Mouse (Mus musculus) myocyte (in vitro differentiated cells): ENCODE measurements around the gene Sec61b.

Experiments
- CEBPB ChIP-seq: IDR thresholded peaks from 2 replicates; pipeline ENCODE4 v1.6.1; 2011; ENCODE audit warnings: mild to moderate bottlenecking, moderate library complexity; ENCODE audit not compliant: poor library complexity, insufficient read depth, severe bottlenecking
- E2F4 ChIP-seq: IDR thresholded peaks from one replicate; pipeline ENCODE4 v1.6.1; 2011; ENCODE audit warnings: mild to moderate bottlenecking, control low read depth, moderate library complexity; ENCODE audit not compliant: insufficient read depth
- MAX ChIP-seq: IDR thresholded peaks from one replicate; pipeline ENCODE4 v1.6.1; 2011; ENCODE audit warnings: low read depth, mild to moderate bottlenecking, control low read depth
- MYOD1 ChIP-seq, 3 experiments: IDR thresholded peaks; one replicate each; pipeline ENCODE4 v1.6.1; 2011; ENCODE audit warnings: control low read depth in 2 of 3, low read depth in 2 of 3, mild to moderate bottlenecking in 2 of 3, moderate library complexity in 1 of 3; ENCODE audit not compliant: insufficient read length in 2 of 3, control insufficient read depth in 1 of 3
- MYOG ChIP-seq, 3 experiments: IDR thresholded peaks; one replicate each; pipeline ENCODE4 v1.6.1; 2011; ENCODE audit warnings: control low read depth in 2 of 3, low read depth in 2 of 3, mild to moderate bottlenecking in 2 of 3; ENCODE audit not compliant: insufficient read length in 2 of 3, control insufficient read depth in 1 of 3, insufficient read depth in 1 of 3
- POLR2A ChIP-seq: IDR thresholded peaks from one replicate; pipeline ENCODE4 v1.6.1; 2011; ENCODE audit warnings: low read depth, mild to moderate bottlenecking, control low read depth, moderate library complexity; ENCODE audit not compliant: insufficient read length
- POLR2AphosphoS2 ChIP-seq: IDR thresholded peaks from one replicate; pipeline ENCODE4 v1.6.1; 2011; ENCODE audit warnings: low read depth, control low read depth; ENCODE audit not compliant: insufficient read length
- REST ChIP-seq: IDR thresholded peaks from one replicate; pipeline ENCODE4 v1.6.1; 2011; ENCODE audit warnings: mild to moderate bottlenecking, control low read depth, moderate library complexity; ENCODE audit not compliant: insufficient read depth, insufficient read length
- SRF ChIP-seq: IDR thresholded peaks from one replicate; pipeline ENCODE4 v1.6.1; 2011; ENCODE audit warnings: low read depth; ENCODE audit not compliant: control insufficient read depth, insufficient read length
- TCF12 ChIP-seq: IDR thresholded peaks from one replicate; pipeline ENCODE4 v1.6.1; 2011; ENCODE audit warnings: mild to moderate bottlenecking, control low read depth; ENCODE audit not compliant: poor library complexity, insufficient read depth, severe bottlenecking
- TCF3 ChIP-seq: IDR thresholded peaks from one replicate; pipeline ENCODE4 v1.6.1; 2011; ENCODE audit warnings: low read depth, control low read depth; ENCODE audit not compliant: insufficient read length
- USF1 ChIP-seq: IDR thresholded peaks from one replicate; pipeline ENCODE4 v1.6.1; 2011; ENCODE audit warnings: low read depth, mild to moderate bottlenecking, control low read depth, moderate library complexity

DNA sequence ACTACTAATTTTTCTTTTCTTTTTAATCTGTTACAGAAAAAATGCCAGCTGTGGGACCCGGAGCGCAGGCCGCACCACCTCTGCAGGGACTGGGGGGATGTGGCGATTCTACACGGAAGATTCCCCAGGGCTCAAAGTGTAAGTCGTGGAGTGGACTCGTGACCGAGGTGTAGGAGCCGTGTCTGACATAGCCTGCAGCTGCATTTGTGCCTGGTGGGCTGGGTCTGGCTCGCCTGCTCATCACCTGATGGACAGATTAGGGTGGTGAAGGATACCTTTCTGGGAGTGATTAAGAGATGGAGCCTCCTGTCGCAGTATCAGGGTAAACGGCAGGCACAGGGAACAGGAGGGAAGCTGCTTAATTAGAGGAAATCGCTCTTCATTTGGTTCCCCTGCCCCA is 5.6 kb downstream of the Sec61b start:
- no peak for TF ChIP-seq POLR2A
- no peak for TF ChIP-seq MYOG (IDR thresholded peaks at IDR 0.05; ENCODE audit: control insufficient read depth in 1 of 3, insufficient read depth in 1 of 3, insufficient read length in 2 of 3, low read depth in 2 of 3)
- TF ChIP-seq TCF3: no peak
- no peak for TF ChIP-seq MAX
- no peak for TF ChIP-seq E2F4
- no peak for TF ChIP-seq POLR2AphosphoS2
- no peak for TF ChIP-seq TCF12
- TF ChIP-seq CEBPB: no peak
- TF ChIP-seq USF1: no peak
- TF ChIP-seq REST: no peak
- TF ChIP-seq SRF: no peak
- no peak for TF ChIP-seq MYOD1 (IDR thresholded peaks at IDR 0.05; ENCODE audit: control insufficient read depth in 1 of 3, insufficient read length in 2 of 3, low read depth in 2 of 3)
